Mouse (Mus musculus): ENCODE measurements around the gene Moxd1. TPM values are rescaled to one million over a fixed set of nuclear protein-coding genes. Genes with fewer than 3 reads are reported as not detected.

Gene Moxd1
- total and polyA plus RNA-seq, 2 experiments from 2014 or later = 12.9 to 14.3 TPM

DNA sequence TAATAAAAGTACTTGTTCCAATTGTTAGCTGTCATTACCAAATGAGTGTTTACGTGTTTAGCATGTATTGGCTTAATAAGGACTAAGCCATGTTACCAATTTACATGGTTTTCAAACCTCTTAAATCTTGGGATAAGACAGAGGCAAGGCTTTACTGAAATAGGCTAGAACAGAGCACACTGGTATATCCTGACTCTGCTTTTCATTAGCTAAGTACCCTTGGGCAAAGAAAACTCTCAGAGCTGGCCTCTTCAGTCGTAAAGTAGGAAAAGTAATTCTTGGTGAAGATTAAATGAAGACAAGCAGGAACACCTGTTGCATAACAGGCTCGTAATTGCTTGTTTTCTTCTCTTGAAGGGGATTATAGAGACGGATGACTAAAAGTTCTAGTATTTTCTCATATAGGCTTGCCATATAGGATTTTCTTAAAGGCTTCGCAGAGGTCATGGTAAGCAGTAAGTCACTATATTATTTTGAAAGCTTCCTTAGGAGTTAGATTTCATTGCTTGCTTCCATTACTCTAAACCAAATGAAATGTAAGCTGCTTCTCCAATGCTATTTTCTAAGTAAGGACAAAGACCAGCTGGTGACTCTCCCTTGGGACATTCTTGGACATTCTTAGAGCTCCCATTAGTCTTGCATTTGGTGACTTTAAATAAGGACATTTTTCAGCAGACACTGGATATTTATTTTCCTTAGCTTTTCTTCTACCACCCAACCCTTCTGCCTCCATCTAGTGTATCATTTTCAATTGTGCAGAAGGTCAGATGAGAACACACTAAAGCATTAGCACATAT, 36.7 kb downstream of the Moxd1 start:
- Histone ChIP-seq H3K36me3 (ENCODE audit: insufficient read depth, low read length) (no peaks in the 10 kb centered on the region), H3K4me3 (ENCODE audit: low read length) (no peak overlapping the region), H3K4me1 (ENCODE audit: insufficient read depth, low read length) (no peaks in the 10 kb centered on the region), H3K9ac (replicated peaks; ENCODE audit: low read length) (no peak overlapping the region), H3K27me3 (ENCODE audit: insufficient read depth, low read length) (no peaks in the 10 kb centered on the region), H3K4me2 (ENCODE audit: low read depth, low read length) (no peak overlapping the region), H3K9me3 (ENCODE audit: low read length) (no peaks in the 10 kb centered on the region), H3K27ac (no peak overlapping the region)
- TF ChIP-seq CTCF (IDR thresholded peaks at IDR 0.05; ENCODE audit: low read depth) = no peak
- WGBS = 81% methylated on average over 5 of the region's 5 CpGs
- DNase-seq (ENCODE audit: low spot score) (no peak), ATAC-seq (no peak)

- no peak for DNase-seq (ENCODE audit: low spot score)
- Histone ChIP-seq H3K36me3 (ENCODE audit: insufficient read depth, low read length) (no peaks in the 10 kb centered on the region), H3K9ac (replicated peaks; ENCODE audit: low read length) (no peak overlapping the region), H3K27ac (no peak overlapping the region), H3K9me3 (ENCODE audit: low read length) (no peaks in the 10 kb centered on the region), H3K4me1 (ENCODE audit: insufficient read depth, low read length) (no peaks in the 10 kb centered on the region), H3K4me3 (ENCODE audit: low read length) (no peak overlapping the region), H3K27me3 (ENCODE audit: insufficient read depth, low read length) (no peaks in the 10 kb centered on the region), H3K4me2 (ENCODE audit: low read depth, low read length) (no peak overlapping the region)
- WGBS = 48% methylated on average over 2 of the region's 2 CpGs
- ATAC-seq = no peak
- TF ChIP-seq CTCF (IDR thresholded peaks at IDR 0.05; ENCODE audit: low read depth) = no peak
Measured at GRCm38 (mm10) chr10:24267520-24267919, 44.2 kb downstream of the Moxd1 start.

DNA sequence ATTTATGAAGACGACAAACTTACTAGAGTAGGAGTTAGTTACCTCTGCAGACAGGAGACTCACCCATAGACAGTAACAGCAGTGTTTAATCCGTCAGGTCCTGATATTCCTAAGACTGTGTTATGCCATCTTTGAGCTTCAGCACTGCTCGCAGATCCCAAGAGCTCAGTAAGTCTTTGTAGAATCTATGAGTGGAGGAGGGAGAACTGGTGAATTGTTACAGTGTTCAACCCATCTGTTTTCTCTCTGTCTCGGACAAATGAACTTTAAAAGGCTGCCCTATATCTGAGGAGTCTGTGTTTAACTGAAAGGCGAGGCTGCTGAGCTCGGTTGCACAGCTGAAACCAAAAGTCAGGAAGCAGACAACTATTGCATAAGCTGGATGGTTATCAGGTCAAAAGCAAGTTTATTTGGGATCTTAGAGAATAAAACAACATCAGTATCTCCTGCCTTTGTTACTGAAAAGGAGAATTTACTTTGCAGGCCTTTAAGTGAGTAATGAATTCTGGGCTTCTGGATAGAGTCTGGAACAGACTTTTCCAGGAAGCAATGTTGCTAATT, 47.8 kb downstream of the Moxd1 start:
- Histone ChIP-seq H3K4me3 (ENCODE audit: low read length) (no peak overlapping the region), H3K36me3 (ENCODE audit: insufficient read depth, low read length) (no peaks in the 10 kb centered on the region), H3K4me2 (ENCODE audit: low read depth, low read length) (no peak overlapping the region), H3K9me3 (ENCODE audit: low read length) (no peaks in the 10 kb centered on the region), H3K4me1 (ENCODE audit: insufficient read depth, low read length) (no peaks in the 10 kb centered on the region), H3K27me3 (ENCODE audit: insufficient read depth, low read length) (no peaks in the 10 kb centered on the region), H3K9ac (replicated peaks; ENCODE audit: low read length) (no peak overlapping the region), H3K27ac (no peak overlapping the region)
- 71% methylated on average over 6 of the region's 6 CpGs for WGBS
- ATAC-seq (no peak), DNase-seq (ENCODE audit: low spot score) (no peak)
- no peak for TF ChIP-seq CTCF (IDR thresholded peaks at IDR 0.05; ENCODE audit: low read depth)

GRCm38 (mm10) chr10:24276211-24276610, 52.9 kb downstream of the Moxd1 start:
- H3K4me3 ChIP-seq (ENCODE audit: low read length) = no peak overlapping the region
- H3K4me2 ChIP-seq (ENCODE audit: low read depth, low read length) = no peak overlapping the region
- no peaks in the 10 kb centered on the region for H3K27me3 ChIP-seq (ENCODE audit: insufficient read depth, low read length)
- H3K27ac ChIP-seq = no peak overlapping the region
- no peaks in the 10 kb centered on the region for H3K4me1 ChIP-seq (ENCODE audit: insufficient read depth, low read length)
- WGBS = 79% methylated on average over 7 of the region's 7 CpGs
- no peak overlapping the region for H3K9ac ChIP-seq (replicated peaks; ENCODE audit: low read length)
- TF ChIP-seq CTCF (IDR thresholded peaks at IDR 0.05; ENCODE audit: low read depth) = no peak
- ATAC-seq (no peak), DNase-seq (ENCODE audit: low spot score) (no peak)
- no peaks in the 10 kb centered on the region for H3K9me3 ChIP-seq (ENCODE audit: low read length)
- no peaks in the 10 kb centered on the region for H3K36me3 ChIP-seq (ENCODE audit: insufficient read depth, low read length)

- Histone ChIP-seq H3K4me1 (ENCODE audit: insufficient read depth, low read length) (no peaks in the 10 kb centered on the region), H3K9me3 (ENCODE audit: low read length) (no peaks in the 10 kb centered on the region), H3K4me2 (ENCODE audit: low read depth, low read length) (no peak overlapping the region), H3K9ac (replicated peaks; ENCODE audit: low read length) (no peak overlapping the region), H3K27ac (no peak overlapping the region), H3K27me3 (ENCODE audit: insufficient read depth, low read length) (no peaks in the 10 kb centered on the region), H3K36me3 (ENCODE audit: insufficient read depth, low read length) (no peaks in the 10 kb centered on the region), H3K4me3 (ENCODE audit: low read length) (no peak overlapping the region)
- 55% methylated on average over 5 of the region's 5 CpGs for WGBS
- TF ChIP-seq CTCF (IDR thresholded peaks at IDR 0.05; ENCODE audit: low read depth) = no peak
- DNase-seq (ENCODE audit: low spot score) (peak; percentile 3), ATAC-seq (no peak)
Measured at GRCm38 (mm10) chr10:24282650-24283049, 59.3 kb downstream of the Moxd1 start.

DNA sequence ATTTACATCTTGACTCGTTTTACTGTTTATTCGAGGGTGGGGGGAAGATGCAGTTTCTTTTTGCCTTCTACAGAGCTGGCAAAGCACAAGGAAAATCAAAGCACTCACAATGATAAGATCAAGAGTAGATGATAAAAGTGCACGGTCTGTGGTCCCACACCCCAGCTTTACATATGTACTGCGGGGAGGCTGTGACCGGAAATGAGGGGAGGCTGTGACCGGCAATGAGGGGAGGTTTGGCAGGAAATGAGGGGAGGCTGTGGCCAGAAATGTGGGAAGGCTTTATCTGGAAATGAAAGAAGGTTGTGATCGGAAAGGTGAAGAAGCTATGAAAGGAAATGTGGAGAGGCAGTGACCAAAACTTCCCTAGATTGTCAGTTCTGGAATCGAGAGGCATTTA, 68.3 kb downstream of the Moxd1 start:
- 83% methylated on average over 8 of the region's 8 CpGs for WGBS
- no peak for ATAC-seq
- Histone ChIP-seq H3K4me2 (ENCODE audit: low read depth, low read length) (no peak overlapping the region), H3K9ac (replicated peaks; ENCODE audit: low read length) (no peak overlapping the region), H3K27ac (no peak overlapping the region), H3K36me3 (ENCODE audit: insufficient read depth, low read length) (no peaks in the 10 kb centered on the region), H3K27me3 (ENCODE audit: insufficient read depth, low read length) (no peaks in the 10 kb centered on the region), H3K4me3 (ENCODE audit: low read length) (no peak overlapping the region), H3K4me1 (ENCODE audit: insufficient read depth, low read length) (no peaks in the 10 kb centered on the region), H3K9me3 (ENCODE audit: low read length) (no peaks in the 10 kb centered on the region)
- no peak for DNase-seq (ENCODE audit: low spot score)
- no peak for TF ChIP-seq CTCF (IDR thresholded peaks at IDR 0.05; ENCODE audit: low read depth)

GRCm38 (mm10) chr10:24292671-24293070, 69.4 kb downstream of the Moxd1 start:
- no peak overlapping the region for H3K27ac ChIP-seq
- no peak overlapping the region for H3K4me2 ChIP-seq (ENCODE audit: low read depth, low read length)
- no peaks in the 10 kb centered on the region for H3K4me1 ChIP-seq (ENCODE audit: insufficient read depth, low read length)
- no peaks in the 10 kb centered on the region for H3K9me3 ChIP-seq (ENCODE audit: low read length)
- H3K36me3 ChIP-seq (ENCODE audit: insufficient read depth, low read length) = no peaks in the 10 kb centered on the region
- ATAC-seq (no peak), DNase-seq (ENCODE audit: low spot score) (no peak)
- WGBS = 100% methylated on average over 1 of the region's 1 CpGs
- no peak overlapping the region for H3K4me3 ChIP-seq (ENCODE audit: low read length)
- TF ChIP-seq CTCF (IDR thresholded peaks at IDR 0.05; ENCODE audit: low read depth) = no peak
- H3K9ac ChIP-seq (replicated peaks; ENCODE audit: low read length) = no peak overlapping the region
- H3K27me3 ChIP-seq (ENCODE audit: insufficient read depth, low read length) = no peaks in the 10 kb centered on the region

All from hindbrain, postnatal 0 days (tissue).